Mouse (Mus musculus) megakaryocyte, embryonic 14.5 days (primary cell): Measurements from ENCODE around the gene Kif13a.

ENCODE experiments used
- FLI1 ChIP-seq: IDR thresholded peaks from 2 replicates; pipeline ENCODE4 v1.6.1; 2012; ENCODE audit warnings: low read length, inconsistent platforms, mixed read lengths
- GATA1 ChIP-seq: IDR thresholded peaks from 3 replicates; pipeline ENCODE4 v1.6.1; 2012; ENCODE audit warnings: mixed read lengths, low read length, inconsistent platforms, borderline replicate concordance

DNA sequence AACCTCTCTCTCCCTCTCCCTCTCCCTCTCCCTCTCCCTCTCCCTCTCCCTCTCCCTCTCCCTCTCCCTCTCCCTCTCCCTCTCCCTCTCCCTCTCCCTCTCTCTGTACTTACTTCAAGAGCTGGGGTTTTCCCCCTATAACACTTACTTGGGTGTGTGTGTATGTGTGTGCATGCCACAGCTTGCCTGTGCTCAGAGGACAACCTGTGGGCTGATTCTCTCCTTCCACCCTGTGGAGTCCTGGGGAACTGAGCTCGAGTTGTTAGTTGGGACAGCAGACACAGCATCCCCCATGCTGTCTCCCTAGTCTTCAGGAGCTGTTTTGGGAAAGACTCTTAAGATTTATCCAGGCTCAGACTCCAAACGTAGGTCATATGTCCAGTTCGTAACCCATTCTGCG, 37.6 kb upstream of the Kif13a start:
- TF ChIP-seq GATA1 = no peak
- TF ChIP-seq FLI1 = no peak
